Mouse (Mus musculus): ENCODE measurements at regions not wholly inside any gene's neighbourhood (a gene's known extent, or its start where the extent isn't known, plus 50 kb on each side); places are given as distances from the start of the nearest gene placed in this dataset.
"Not testable (repeated sequence)": the region's sequence is repeated elsewhere in the genome, so short reads cannot be mapped to it uniquely, and the experiment has no call there.

DNA sequence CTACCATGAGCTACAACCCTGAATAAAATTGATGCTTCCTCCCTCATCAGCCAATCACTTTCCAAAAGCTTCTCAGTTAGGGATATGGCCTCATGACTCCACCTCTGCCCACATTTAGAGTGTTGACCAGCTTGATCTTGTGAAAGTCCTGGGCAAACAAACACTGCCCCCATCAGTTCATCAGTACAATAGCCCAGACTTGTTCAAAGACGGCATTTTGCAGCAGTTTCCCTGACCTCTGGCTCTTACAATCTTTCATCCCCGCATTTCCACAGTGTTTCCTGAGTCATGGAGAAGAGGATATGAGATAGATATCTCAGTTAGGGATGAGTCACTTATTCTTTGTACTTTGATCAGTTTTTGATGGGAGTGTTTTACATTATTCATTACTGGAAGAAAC lies 203.5 kb upstream of the Asrgl1 start:
- not testable (repeated sequence) for ATAC-seq (replicated peaks; ENCODE audit: low FRiP score, poor library complexity, severe bottlenecking)

- not testable (repeated sequence) for ATAC-seq (replicated peaks; ENCODE audit: low FRiP score, poor library complexity, severe bottlenecking)
Measured at GRCm38 (mm10) chr19:9337447-9337846, 202.0 kb upstream of the Asrgl1 start.

DNA sequence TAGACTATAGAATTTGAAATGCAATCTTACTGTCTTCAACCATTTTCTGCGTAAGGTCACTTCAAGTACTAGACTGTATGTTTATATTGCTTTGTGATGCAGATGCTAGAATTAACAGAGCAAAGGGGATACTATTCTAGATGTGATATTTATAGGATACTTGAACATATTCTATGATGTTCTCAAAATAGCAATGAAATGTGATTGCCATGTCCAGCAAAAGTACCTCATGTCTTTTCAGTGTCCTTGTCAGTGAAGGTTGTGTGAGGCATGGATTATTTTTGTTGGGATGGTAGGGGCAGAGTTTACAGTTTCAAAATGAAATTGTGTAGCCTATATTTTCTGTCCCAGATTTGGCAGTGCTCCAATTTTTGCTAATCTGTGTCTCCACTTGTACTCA lies 182.5 kb upstream of the Asrgl1 start:
- ATAC-seq (replicated peaks; ENCODE audit: low FRiP score, poor library complexity, severe bottlenecking): not testable (repeated sequence)

- not testable (repeated sequence) for ATAC-seq (replicated peaks; ENCODE audit: low FRiP score, poor library complexity, severe bottlenecking)
Measured at GRCm38 (mm10) chr19:9316162-9316561, 180.7 kb upstream of the Asrgl1 start.

- peak; percentile 97 for ATAC-seq (replicated peaks; ENCODE audit: low FRiP score, poor library complexity, severe bottlenecking)
Measured at GRCm38 (mm10) chr19:9283176-9283575, 147.7 kb upstream of the Asrgl1 start.

DNA sequence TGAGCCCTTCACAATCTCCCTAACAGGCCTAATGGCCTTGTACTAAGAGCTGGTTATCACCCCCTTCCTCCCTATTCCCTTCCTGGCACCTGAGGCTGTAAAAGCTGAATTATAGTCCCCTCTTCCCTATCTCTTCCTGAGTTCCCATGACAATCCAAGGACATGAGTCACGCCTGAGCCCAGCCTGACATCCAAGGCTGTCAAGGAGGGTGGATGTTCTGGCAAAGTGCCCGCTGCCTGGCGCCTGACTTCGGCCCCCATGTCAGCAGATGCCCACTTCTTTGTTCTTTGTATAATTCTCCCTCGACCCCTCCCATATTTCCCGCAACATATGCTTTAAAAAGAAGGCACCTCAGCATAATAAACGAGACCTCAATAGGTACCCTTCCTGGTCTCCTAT lies 99.2 kb upstream of the Asrgl1 start:
- not testable (repeated sequence) for ATAC-seq (replicated peaks; ENCODE audit: low FRiP score, poor library complexity, severe bottlenecking)
